ENCODE assay signal across 22 mouse cellular contexts in the genomic region with DNA sequence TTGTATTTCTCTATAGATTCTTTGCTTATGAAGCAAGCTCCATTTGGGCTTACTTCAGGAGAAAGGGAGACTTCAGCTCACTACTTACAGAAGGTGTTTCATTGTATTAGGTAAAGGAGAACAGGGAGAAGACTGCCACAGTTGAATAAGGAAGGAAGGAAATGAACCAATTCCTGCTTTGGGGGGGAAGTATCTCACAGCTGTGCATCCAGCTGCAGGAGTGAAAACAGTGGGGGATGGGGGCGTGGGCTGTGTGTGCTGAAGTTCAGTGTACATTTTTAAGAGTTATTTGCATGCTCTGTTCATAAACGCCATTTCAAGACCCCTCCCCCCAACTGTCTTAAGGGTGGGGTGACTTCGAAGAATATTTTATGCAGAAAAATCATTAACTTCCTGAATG. TPM values are rescaled to one million over a fixed set of nuclear protein-coding genes. Genes with fewer than 3 reads are reported as not detected.
DNase-seq lines count a peak whose midpoint lies in the region; ATAC-seq and TF ChIP-seq lines count a peak whose summit lies in the region.
"Had no signal": no experiment of that assay in that cellular context is flagged by ENCODE, and none has a peak within 500 bp of the region (broad histone marks: within the 10 kb centered on the region; RNA-seq: fewer than 3 reads in every experiment).

No protein-coding gene starts in this region.

- H3K9me3 ChIP-seq in megakaryocyte, embryonic 14.5 days: no peaks in the 10 kb centered on the region
- no peaks in the 10 kb centered on the region for H3K9me3 ChIP-seq in midbrain, embryonic 14.5 days (ENCODE audit: control insufficient read depth, low read length)
- H3K9me3 ChIP-seq: embryonic facial prominence, embryonic 13.5 days; heart, embryonic 10.5 days; limb, embryonic 13.5 days; midbrain, embryonic 12.5 days; neural tube, embryonic 13.5 days had no signal

- no peak for TF ChIP-seq CTCF in thymus, adult 2 months (IDR thresholded peaks at IDR 0.05; ENCODE audit: borderline replicate concordance, control insufficient read depth, extremely low read depth, insufficient read depth, low read length, poor library complexity)

- no peak overlapping the region for H3K9ac ChIP-seq in midbrain, embryonic 14.5 days (replicated peaks; ENCODE audit: low read length)
- H3K9ac ChIP-seq: embryonic facial prominence, embryonic 13.5 days; hindbrain, embryonic 14.5 days; limb, embryonic 13.5 days; midbrain, embryonic 12.5 days; neural tube, embryonic 13.5 days had no signal

- no peaks in the 10 kb centered on the region for H3K27me3 ChIP-seq in thymus, adult 2 months (ENCODE audit: control insufficient read depth, insufficient read depth, low read length)
- H3K27me3 ChIP-seq in megakaryocyte, embryonic 14.5 days (replicated peaks): no peaks in the 10 kb centered on the region
- no peaks in the 10 kb centered on the region for H3K27me3 ChIP-seq in midbrain, embryonic 14.5 days (ENCODE audit: control insufficient read depth, insufficient read depth, low read length)
- H3K27me3 ChIP-seq: embryonic facial prominence, embryonic 13.5 days; limb, embryonic 13.5 days; neural tube, embryonic 13.5 days had no signal

- H3K4me3 ChIP-seq in thymus, adult 2 months (ENCODE audit: control insufficient read depth, insufficient read depth, low read length): no peak overlapping the region
- H3K4me3 ChIP-seq in megakaryocyte, embryonic 14.5 days (replicated peaks): peak overlapping the region; percentile 87
- no peak overlapping the region for H3K4me3 ChIP-seq in midbrain, embryonic 14.5 days (replicated peaks; ENCODE audit: low read depth, low read length)
- H3K4me3 ChIP-seq: embryonic facial prominence, embryonic 13.5 days; heart, embryonic 10.5 days; limb, embryonic 13.5 days; midbrain, embryonic 12.5 days; neural tube, embryonic 13.5 days had no signal

- DNase-seq in thymus, adult 2 months: peak; percentile 31
- no peak for DNase-seq in thymus, adult 18-20 months
- peak; percentile 23 for DNase-seq in c-Kit-positive CD71-negative TER-119-negative erythroid progenitor cells, embryonic 14.5 days (ENCODE audit: low read depth)
- peak; percentile 64 for DNase-seq in thymus, postnatal 4 days
- DNase-seq in midbrain, embryonic 14.5 days: no peak
- no peak for DNase-seq in layer of hippocampus, postnatal 10 days (ENCODE audit: low spot score in 2 of 2)
- no peak for DNase-seq in yolk sac, embryonic 10.5 days (ENCODE audit: low spot score)
- DNase-seq: adrenal gland, postnatal 36 days; cerebellum, adult 8-10 months; gastrocnemius, postnatal 36 days; layer of hippocampus, postnatal 36 days; lung, adult 18-20 months; right cerebral cortex, adult 18-20 months had no signal

- WGBS in thymus, adult 2 months: 16% methylated on average over 3 of the region's 3 CpGs
- 88% methylated on average over 3 of the region's 3 CpGs for WGBS in midbrain, embryonic 14.5 days

- H3K4me1 ChIP-seq in thymus, adult 2 months (replicated peaks; ENCODE audit: control insufficient read depth, insufficient read depth, low read length): peaks cover 8% of the 10 kb centered on the region
- H3K4me1 ChIP-seq in megakaryocyte, embryonic 14.5 days: peaks cover 89% of the 10 kb centered on the region
- no peaks in the 10 kb centered on the region for H3K4me1 ChIP-seq in midbrain, embryonic 14.5 days (ENCODE audit: control insufficient read depth, insufficient read depth, low read length)
- H3K4me1 ChIP-seq: embryonic facial prominence, embryonic 13.5 days; heart, embryonic 10.5 days; midbrain, embryonic 12.5 days; neural tube, embryonic 13.5 days had no signal

- no peak overlapping the region for H3K4me2 ChIP-seq in midbrain, embryonic 14.5 days (ENCODE audit: low read length)
- H3K4me2 ChIP-seq: embryonic facial prominence, embryonic 13.5 days; hindbrain, embryonic 14.5 days; limb, embryonic 13.5 days; midbrain, embryonic 12.5 days; neural tube, embryonic 13.5 days had no signal

- ATAC-seq in midbrain, embryonic 14.5 days (ENCODE audit: low FRiP score, low TSS enrichment): no peak
- ATAC-seq: forebrain, embryonic 14.5 days; intestine, embryonic 16.5 days had no signal

- no peaks in the 10 kb centered on the region for H3K36me3 ChIP-seq in thymus, adult 2 months (ENCODE audit: control insufficient read depth, insufficient read depth, low read length)
- peaks cover 1% of the 10 kb centered on the region for H3K36me3 ChIP-seq in megakaryocyte, embryonic 14.5 days (replicated peaks; ENCODE audit: low read length)
- H3K36me3 ChIP-seq in midbrain, embryonic 14.5 days (ENCODE audit: control insufficient read depth, insufficient read depth, low read length): no peaks in the 10 kb centered on the region
- H3K36me3 ChIP-seq: embryonic facial prominence, embryonic 13.5 days; heart, embryonic 10.5 days; limb, embryonic 13.5 days; midbrain, embryonic 12.5 days; neural tube, embryonic 13.5 days had no signal

- TF ChIP-seq POLR2A in thymus, adult 2 months (IDR thresholded peaks at IDR 0.05; ENCODE audit: control insufficient read depth, extremely low read depth, insufficient read depth, low read length, poor library complexity): no peak

- H3K27ac ChIP-seq in thymus, adult 2 months (ENCODE audit: control insufficient read depth, insufficient read depth, low read length): no peak overlapping the region
- H3K27ac ChIP-seq in midbrain, embryonic 14.5 days (replicated peaks; ENCODE audit: low read depth, low read length): no peak overlapping the region
- H3K27ac ChIP-seq: embryonic facial prominence, embryonic 13.5 days; heart, embryonic 10.5 days; hindbrain, embryonic 14.5 days; limb, embryonic 13.5 days; midbrain, embryonic 12.5 days; neural tube, embryonic 13.5 days had no signal

RNA-seq across cellular contexts. Expression of gene Gas2l3, which starts 10.0 kb away (rescaled TPM):
- 2.6 and 4.8 TPM in 2 replicates for polyA plus RNA-seq in thymus, adult 2 months (2012; rRNA removed)
- polyA plus RNA-seq in megakaryocyte, embryonic 14.5 days (2012; ENCODE audit: insufficient read depth, low replicate concordance): 0.20 TPM in 1 of 2 replicates, not detected in the other
- polyA plus RNA-seq in midbrain, embryonic 14.5 days (2014; fragmentation: Nextera tagmentation; extraction: Ambion mirVana): 3.6 and 6.0 TPM in 2 replicates
- total RNA-seq in layer of hippocampus, postnatal 10 days (2021): 1 to 10 TPM; 4.2 to 4.8 TPM

Comparison
In these comparisons a context has a peak if more than half of its experiments do, and no peak if none do; other contexts are left out.
1. DNase-seq: peak in thymus, adult 2 months (single experiment), c-Kit-positive CD71-negative TER-119-negative erythroid progenitor cells, embryonic 14.5 days (single experiment) and thymus, postnatal 4 days (single experiment); none in thymus, adult 18-20 months (0 of 2), midbrain, embryonic 14.5 days (single experiment), layer of hippocampus, postnatal 10 days (0 of 2) and yolk sac, embryonic 10.5 days (single experiment).